Mouse (Mus musculus) heart, embryonic 16.5 days (tissue): ENCODE results near the gene Ctnna3. TPM values are rescaled to one million over a fixed set of nuclear protein-coding genes. Genes with fewer than 3 reads are reported as not detected.

Source experiments
- ATAC-seq: fragments of 200-750 bp; cut with Nextera tagmentation; replicated peaks from 2 replicates; pipeline ENCODE4 v1.8.0; 2017; ENCODE audit warnings: moderate number of reproducible peaks; ENCODE audit not compliant: insufficient read depth, low FRiP score; ENCODE audit errors: extremely low read depth
- H3K27ac ChIP-seq: fragments of 300-500 bp; sonication (generic); 2 replicates; pipeline ENCODE4 v1.5.1; 2014; ENCODE audit warnings: mild to moderate bottlenecking, low read length, control low read depth, moderate library complexity
- H3K27me3 ChIP-seq: fragments of 300-500 bp; sonication (generic); 2 replicates; pipeline ENCODE4 v1.6.1; 2014; ENCODE audit warnings: low read length, mixed read lengths; ENCODE audit not compliant: control insufficient read depth, insufficient read depth
- H3K36me3 ChIP-seq: fragments of 300-500 bp; sonication (generic); 2 replicates; pipeline ENCODE4 v1.6.1; 2014; ENCODE audit not compliant: control insufficient read depth, insufficient read depth
- H3K4me1 ChIP-seq: fragments of 300-500 bp; sonication (generic); 2 replicates; pipeline ENCODE4 v1.6.1; 2014; ENCODE audit warnings: low read length, mixed read lengths; ENCODE audit not compliant: control insufficient read depth, insufficient read depth
- H3K4me2 ChIP-seq: fragments of 300-500 bp; sonication (generic); 2 replicates; pipeline ENCODE4 v1.6.1; 2014; ENCODE audit warnings: low read depth, mild to moderate bottlenecking, control low read depth, low read length
- H3K4me3 ChIP-seq: fragments of 300-500 bp; sonication (generic); 2 replicates; pipeline ENCODE4 v1.5.1; 2014; ENCODE audit warnings: mild to moderate bottlenecking, control low read depth, low read length
- H3K9ac ChIP-seq: fragments of 300-500 bp; sonication (generic); 2 replicates; pipeline ENCODE4 v1.6.1; 2014; ENCODE audit warnings: low read length, control low read depth
- H3K9me3 ChIP-seq: fragments of 300-500 bp; sonication (generic); replicated peaks from 2 replicates; pipeline ENCODE4 v1.6.1; 2016; ENCODE audit warnings: low read length; ENCODE audit not compliant: control insufficient read depth
- WGBS: fragments of 180-500 bp; shearing (Covaris S2); extraction: QIAGEN DNeasy Blood & Tissue Kit; methylation state at CpG from one replicate; pipeline ENCODE4 v1.1.7; 2014; 5-methylcytosine and 5-hydroxymethylcytosine counted together
- polyA plus RNA-seq: library from polyadenylated mRNA; unstranded; fragments of >200 nt; fragmentation: Nextera tagmentation; extraction: Ambion mirVana; gene quantifications from 2 replicates; pipeline ENCODE4 v1.2.1, GENCODE M21; 2015

The Ctnna3 gene
- polyA plus RNA-seq, 1 experiment from 2014 or later = 27.6 TPM

- Histone ChIP-seq H3K9ac (no peak overlapping the region), H3K4me3 (no peak overlapping the region), H3K27ac (no peak overlapping the region), H3K4me2 (no peak overlapping the region), H3K4me1 (peaks cover 12% of the 10 kb centered on the region; the same call in 1 of the 2 replicates), H3K36me3 (no peaks in the 10 kb centered on the region), H3K27me3 (no peaks in the 10 kb centered on the region), H3K9me3 (no peaks in the 10 kb centered on the region)
- ATAC-seq = no peak
- WGBS = 44% methylated on average over 6 of the region's 6 CpGs
Measured at GRCm38 (mm10) chr10:63781948-63782347, 352.1 kb downstream of the Ctnna3 start.

GRCm38 (mm10) chr10:63784808-63785535 lies 355.1 kb downstream of the Ctnna3 start:
- peaks cover 12% of the 10 kb centered on the region; the same call in 1 of the 2 replicates for H3K4me1 ChIP-seq
- no peak overlapping the region for H3K9ac ChIP-seq
- ATAC-seq = 0 out of 2 replicates have a peak, but pooled peaks have one; percentile 37
- H3K36me3 ChIP-seq = no peaks in the 10 kb centered on the region
- peak overlapping the region; percentile 40 for H3K27ac ChIP-seq
- H3K27me3 ChIP-seq = no peaks in the 10 kb centered on the region
- no peaks in the 10 kb centered on the region for H3K9me3 ChIP-seq
- WGBS = 53% methylated on average over 20 of the region's 20 CpGs
- no peak overlapping the region for H3K4me3 ChIP-seq
- H3K4me2 ChIP-seq = peak overlapping the region; percentile 28; the same call in 1 of the 2 replicates

- Histone ChIP-seq H3K4me1 (peaks cover 12% of the 10 kb centered on the region; the same call in 1 of the 2 replicates), H3K27me3 (no peaks in the 10 kb centered on the region), H3K9ac (no peak overlapping the region), H3K4me2 (no peak overlapping the region), H3K27ac (no peak overlapping the region), H3K9me3 (no peaks in the 10 kb centered on the region), H3K36me3 (no peaks in the 10 kb centered on the region), H3K4me3 (no peak overlapping the region)
- WGBS = 90% methylated on average over 7 of the region's 7 CpGs
- ATAC-seq = no peak
Measured at GRCm38 (mm10) chr10:63786390-63786789, 356.5 kb downstream of the Ctnna3 start.

- no peak overlapping the region for H3K27ac ChIP-seq
- H3K4me3 ChIP-seq = no peak overlapping the region
- H3K4me1 ChIP-seq = peaks cover 7% of the 10 kb centered on the region
- no peaks in the 10 kb centered on the region for H3K27me3 ChIP-seq
- H3K36me3 ChIP-seq = no peaks in the 10 kb centered on the region; the same call in 1 of the 2 replicates
- H3K4me2 ChIP-seq = no peak overlapping the region
- no peak overlapping the region for H3K9ac ChIP-seq
- WGBS = 92% methylated on average over 6 of the region's 6 CpGs
- no peak for ATAC-seq
- H3K9me3 ChIP-seq = 0 out of 2 replicates have a peak, but pooled peaks cover 4% of the 10 kb centered on the region
Measured at GRCm38 (mm10) chr10:63803909-63804308, 374.0 kb downstream of the Ctnna3 start.

GRCm38 (mm10) chr10:63805551-63805950 lies 375.7 kb downstream of the Ctnna3 start:
- Histone ChIP-seq H3K9me3 (no peaks in the 10 kb centered on the region), H3K36me3 (no peaks in the 10 kb centered on the region; the same call in 1 of the 2 replicates), H3K4me1 (peaks cover 11% of the 10 kb centered on the region), H3K27me3 (no peaks in the 10 kb centered on the region), H3K9ac (no peak overlapping the region), H3K4me3 (no peak overlapping the region), H3K27ac (no peak overlapping the region), H3K4me2 (no peak overlapping the region)
- 90% methylated on average over 6 of the region's 6 CpGs for WGBS
- no peak for ATAC-seq

GRCm38 (mm10) chr10:63806254-63806653 lies 376.4 kb downstream of the Ctnna3 start:
- H3K4me2 ChIP-seq = no peak overlapping the region
- 79% methylated on average over 1 of the region's 1 CpGs for WGBS
- no peak overlapping the region for H3K4me3 ChIP-seq
- H3K4me1 ChIP-seq = peaks cover 11% of the 10 kb centered on the region
- H3K9ac ChIP-seq = no peak overlapping the region
- no peak overlapping the region for H3K27ac ChIP-seq
- H3K9me3 ChIP-seq = no peaks in the 10 kb centered on the region
- no peaks in the 10 kb centered on the region; the same call in 1 of the 2 replicates for H3K36me3 ChIP-seq
- no peak for ATAC-seq
- H3K27me3 ChIP-seq = no peaks in the 10 kb centered on the region

- H3K9me3 ChIP-seq = no peaks in the 10 kb centered on the region
- peaks cover 11% of the 10 kb centered on the region for H3K4me1 ChIP-seq
- H3K4me3 ChIP-seq = no peak overlapping the region
- H3K9ac ChIP-seq = no peak overlapping the region
- H3K27ac ChIP-seq = no peak overlapping the region
- no peaks in the 10 kb centered on the region for H3K27me3 ChIP-seq
- whole genome bisulfite sequencing = 21% methylated on average over 9 of the region's 9 CpGs
- H3K4me2 ChIP-seq = 0 out of 2 replicates have a peak overlapping the region, but pooled peaks have one; percentile 5
- H3K36me3 ChIP-seq = no peaks in the 10 kb centered on the region
- ATAC-seq = 0 out of 2 replicates have a peak, but pooled peaks have one; percentile 14
Measured at GRCm38 (mm10) chr10:63810043-63810617, 380.2 kb downstream of the Ctnna3 start.

- no peak overlapping the region for H3K4me3 ChIP-seq
- 0 out of 2 replicates have a peak, but pooled peaks cover 2% of the 10 kb centered on the region for H3K36me3 ChIP-seq
- ATAC-seq = no peak
- 77% methylated on average over 4 of the region's 4 CpGs for WGBS
- H3K27ac ChIP-seq = no peak overlapping the region
- H3K27me3 ChIP-seq = no peaks in the 10 kb centered on the region
- H3K4me2 ChIP-seq = no peak overlapping the region
- H3K9ac ChIP-seq = no peak overlapping the region
- 0 out of 2 replicates have a peak, but pooled peaks cover 3% of the 10 kb centered on the region for H3K9me3 ChIP-seq
- H3K4me1 ChIP-seq = no peaks in the 10 kb centered on the region
Measured at GRCm38 (mm10) chr10:63839011-63839410, 409.1 kb downstream of the Ctnna3 start.

- 67% methylated on average over 4 of the region's 4 CpGs for WGBS
- Histone ChIP-seq H3K9me3 (no peaks in the 10 kb centered on the region), H3K4me3 (no peak overlapping the region), H3K36me3 (peaks cover 5% of the 10 kb centered on the region; the same call in 1 of the 2 replicates), H3K4me2 (no peak overlapping the region), H3K9ac (no peak overlapping the region), H3K4me1 (no peaks in the 10 kb centered on the region), H3K27me3 (no peaks in the 10 kb centered on the region), H3K27ac (no peak overlapping the region)
- ATAC-seq = no peak
Measured at GRCm38 (mm10) chr10:63851946-63852345, 422.0 kb downstream of the Ctnna3 start.
